Mouse (Mus musculus) lung, adult 2 months (tissue): ENCODE data around the gene Zfp341. TPM values are rescaled to one million over a fixed set of nuclear protein-coding genes. Genes with fewer than 3 reads are reported as not detected.

Experiments used
- DNase-seq: peaks from one replicate; pipeline ENCODE4 v3.0.0; 2022
- H3K4me1 ChIP-seq: fragments of 200-500 bp; 2 replicates; pipeline ENCODE4 v1.6.1; 2011; ENCODE audit warnings: low read length; ENCODE audit not compliant: control insufficient read depth, insufficient read depth
- H3K4me3 ChIP-seq: fragments of 200-500 bp; replicated peaks from 2 replicates; pipeline ENCODE3; 2011; ENCODE audit warnings: low read depth, mild to moderate bottlenecking, control low read depth, low read length; ENCODE audit errors: extremely low read depth
- CTCF ChIP-seq: fragments of 200-500 bp; IDR thresholded peaks from 2 replicates; pipeline ENCODE4 v1.5.1; 2011; ENCODE audit warnings: mild to moderate bottlenecking, low read length, control low read depth; ENCODE audit not compliant: insufficient read depth
- POLR2A ChIP-seq: fragments of 200-500 bp; IDR thresholded peaks from 2 replicates; pipeline ENCODE4 v1.6.1; 2011; ENCODE audit warnings: low read depth, mild to moderate bottlenecking, control low read depth, low read length, borderline replicate concordance; ENCODE audit errors: extremely low read depth
- WGBS: fragments of 180-500 bp; shearing (Covaris S2); methylation state at CpG from one replicate; pipeline ENCODE4 v1.1.7; 2018; 5-methylcytosine and 5-hydroxymethylcytosine counted together
- polyA plus RNA-seq: library from polyadenylated mRNA; depleted of rRNA; stranded (reverse); fragments of >200 nt; gene quantifications from 2 replicates; pipeline ENCODE4 v1.2.3, GENCODE M21; 2012

Gene Zfp341
- polyA plus RNA-seq, 1 experiment, result 5.8 TPM

GRCm38 (mm10) chr2:154632203-154632780 lies 19.2 kb downstream of the Zfp341 start:
- no peak for TF ChIP-seq POLR2A
- TF ChIP-seq CTCF, result no peak
- no peak overlapping the region for H3K4me3 ChIP-seq
- H3K4me1 ChIP-seq, result no peaks in the 10 kb centered on the region
- no peak for DNase-seq
- WGBS, result 91% methylated on average over 16 of the region's 16 CpGs

- WGBS, result 88% methylated on average over 5 of the region's 5 CpGs
- Histone ChIP-seq H3K4me3 (no peak overlapping the region), H3K4me1 (no peaks in the 10 kb centered on the region)
- no peak for DNase-seq
- TF ChIP-seq CTCF (no peak), POLR2A (no peak)
These were observed 20.1 kb downstream of the Zfp341 start for GRCm38 (mm10) chr2:154633039-154633742.

- Histone ChIP-seq H3K4me3 (no peak overlapping the region), H3K4me1 (no peaks in the 10 kb centered on the region)
- TF ChIP-seq POLR2A (no peak), CTCF (no peak)
- no peak for DNase-seq
- 90% methylated on average over 9 of the region's 9 CpGs for whole genome bisulfite sequencing
These were observed 21.0 kb downstream of the Zfp341 start for GRCm38 (mm10) chr2:154633876-154634644.

GRCm38 (mm10) chr2:154635826-154636225 lies 22.7 kb downstream of the Zfp341 start:
- no peak for DNase-seq
- H3K4me3 ChIP-seq, result no peak overlapping the region
- H3K4me1 ChIP-seq, result no peaks in the 10 kb centered on the region
- no peak for TF ChIP-seq CTCF
- no peak for TF ChIP-seq POLR2A
- 94% methylated on average over 2 of the region's 2 CpGs for WGBS

GRCm38 (mm10) chr2:154638521-154638920 lies 25.4 kb downstream of the Zfp341 start:
- WGBS, result 93% methylated on average over 3 of the region's 3 CpGs
- Histone ChIP-seq H3K4me3 (no peak overlapping the region), H3K4me1 (no peaks in the 10 kb centered on the region)
- DNase-seq, result no peak
- TF ChIP-seq POLR2A (no peak), CTCF (0 out of 2 replicates have a peak, but pooled peaks have one; percentile 4)

GRCm38 (mm10) chr2:154639115-154639514 lies 26.0 kb downstream of the Zfp341 start:
- no peaks in the 10 kb centered on the region for H3K4me1 ChIP-seq
- no peak for TF ChIP-seq POLR2A
- TF ChIP-seq CTCF, result no peak
- 85% methylated on average over 4 of the region's 4 CpGs for WGBS
- no peak for DNase-seq
- no peak overlapping the region for H3K4me3 ChIP-seq

- WGBS, result 71% methylated on average over 8 of the region's 8 CpGs
- Histone ChIP-seq H3K4me1 (no peaks in the 10 kb centered on the region), H3K4me3 (no peak overlapping the region)
- DNase-seq, result peak; percentile 46
- TF ChIP-seq CTCF, result no peak
- TF ChIP-seq POLR2A, result no peak
These were observed 28.1 kb downstream of the Zfp341 start for GRCm38 (mm10) chr2:154641176-154641575.

GRCm38 (mm10) chr2:154642005-154642459 lies 28.9 kb downstream of the Zfp341 start:
- Histone ChIP-seq H3K4me1 (no peaks in the 10 kb centered on the region), H3K4me3 (no peak overlapping the region)
- WGBS, result 66% methylated on average over 9 of the region's 9 CpGs
- TF ChIP-seq POLR2A (no peak), CTCF (no peak)
- DNase-seq, result no peak

- Histone ChIP-seq H3K4me1 (no peaks in the 10 kb centered on the region), H3K4me3 (no peak overlapping the region)
- TF ChIP-seq POLR2A (no peak), CTCF (no peak)
- no peak for DNase-seq
- 78% methylated on average over 6 of the region's 6 CpGs for WGBS
These were observed 29.8 kb downstream of the Zfp341 start for GRCm38 (mm10) chr2:154642712-154643385.

- Histone ChIP-seq H3K4me1 (no peaks in the 10 kb centered on the region), H3K4me3 (no peak overlapping the region)
- TF ChIP-seq POLR2A (no peak), CTCF (peak; percentile 29; the same call in 1 of the 2 replicates)
- 78% methylated on average over 5 of the region's 5 CpGs for WGBS
- DNase-seq, result no peak
These were observed 33.5 kb downstream of the Zfp341 start for GRCm38 (mm10) chr2:154646634-154647033.
